Mouse (Mus musculus) heart, adult 2 months (tissue): ENCODE measurements around the gene Sdhaf1.

Source experiments
- CTCF ChIP-seq: fragments of 200-600 bp; IDR thresholded peaks from 2 replicates; pipeline ENCODE4 v1.8.1; 2022; ENCODE audit warnings: antibody characterized with exemption, mild to moderate bottlenecking, moderate library complexity
- EP300 ChIP-seq: fragments of 200-500 bp; IDR thresholded peaks from 2 replicates; pipeline ENCODE4 v1.6.1; 2011; ENCODE audit warnings: low read depth, low read length, control low read depth; ENCODE audit not compliant: insufficient read depth
- POLR2A ChIP-seq: fragments of 200-500 bp; IDR thresholded peaks from 2 replicates; pipeline ENCODE4 v1.6.1; 2011; ENCODE audit warnings: mild to moderate bottlenecking, low read depth, low read length, control low read depth; ENCODE audit not compliant: insufficient read depth

DNA sequence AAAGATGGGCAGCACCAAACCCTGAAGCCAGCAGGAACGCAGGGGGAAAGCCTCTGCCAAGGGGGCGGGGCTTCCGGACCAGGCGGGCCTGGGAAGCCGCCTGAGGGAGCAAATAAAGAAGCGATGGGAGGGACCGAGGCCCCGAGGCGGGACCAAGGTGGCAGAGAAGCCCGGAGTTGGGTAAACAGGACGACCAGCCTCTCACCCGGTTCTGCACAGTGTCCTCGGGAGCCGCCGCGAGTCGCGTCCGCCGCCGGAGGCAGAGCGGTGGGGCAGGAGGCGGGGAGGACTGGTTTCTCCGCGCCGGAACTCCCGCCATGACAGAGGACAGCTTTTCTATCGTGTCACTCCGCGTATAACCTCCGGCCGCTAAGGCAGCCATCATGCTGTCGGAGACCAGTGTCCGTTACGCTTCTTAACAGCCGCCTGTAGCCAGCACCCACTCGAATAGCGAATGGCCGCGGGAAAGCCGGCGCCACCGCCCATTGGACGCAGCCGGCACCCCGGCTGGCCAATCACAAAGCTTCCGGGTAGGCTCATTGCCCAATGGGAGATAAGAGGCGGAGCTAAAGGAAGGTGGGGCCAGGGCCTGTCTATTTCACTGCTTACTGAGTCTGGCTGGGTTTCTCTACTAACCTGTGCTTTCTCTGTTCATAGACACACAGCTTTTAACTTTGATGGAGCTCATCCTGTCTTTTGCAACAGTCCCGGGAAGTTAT lies 43.6 kb downstream of the Sdhaf1 start, which contains the start of the genes Thap8 and Wdr62:
- TF ChIP-seq CTCF (0 out of 2 replicates have a peak, but pooled peaks have one; percentile 2), EP300 (no peak), POLR2A (peak; percentile 67; the same call in 1 of the 2 replicates)
